8 mouse cellular contexts compared by ENCODE assay signal in the genomic region with DNA sequence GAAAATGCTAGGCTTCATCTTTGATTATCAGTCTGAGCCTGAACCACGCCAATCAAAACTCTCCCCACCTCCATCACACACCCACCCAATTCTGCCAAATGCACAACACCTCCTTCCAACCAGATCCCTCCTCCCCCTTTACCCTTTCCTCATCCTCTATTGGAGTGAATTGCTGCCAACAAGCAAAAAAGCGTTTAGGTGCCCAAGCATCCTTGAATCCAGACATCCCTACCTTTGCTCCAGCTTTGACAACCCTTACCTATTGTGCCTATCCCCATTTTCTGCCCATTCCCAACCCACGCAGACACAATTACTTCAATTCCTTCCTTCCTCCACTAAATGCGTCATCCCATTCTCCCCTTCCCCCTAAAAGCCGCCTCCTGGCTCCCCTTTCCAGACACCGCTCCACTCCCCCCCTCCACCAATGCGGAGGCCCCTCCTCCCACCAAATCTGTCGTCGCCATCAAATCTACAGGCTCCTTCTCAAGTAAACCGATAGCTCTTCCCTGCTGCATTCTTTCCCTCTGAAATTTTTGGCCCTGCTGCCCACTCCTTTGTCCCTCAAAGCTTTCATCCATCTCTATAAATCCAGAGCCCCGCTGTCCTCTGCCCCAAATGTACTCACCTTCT. TPM values are rescaled to one million over a fixed set of nuclear protein-coding genes. Genes with fewer than 3 reads are reported as not detected.
A peak's percentile ranks its signal among the peaks of the same experiment; 100 is the strongest.
DNase-seq lines count a peak whose midpoint lies in the region; ATAC-seq and TF ChIP-seq lines count a peak whose summit lies in the region.

No protein-coding gene starts in this region.

- TF ChIP-seq CTCF in liver, postnatal 0 days (IDR thresholded peaks at IDR 0.05; ENCODE audit: low read depth) = no peak

- no peaks in the 10 kb centered on the region for H3K9me3 ChIP-seq in forebrain, embryonic 14.5 days (replicated peaks; ENCODE audit: control insufficient read depth, low read length)
- H3K9me3 ChIP-seq in intestine, embryonic 16.5 days (ENCODE audit: control insufficient read depth, low read length) = no peaks in the 10 kb centered on the region
- H3K9me3 ChIP-seq in liver, postnatal 0 days (ENCODE audit: low read length) = no peaks in the 10 kb centered on the region

- H3K36me3 ChIP-seq in forebrain, embryonic 14.5 days (ENCODE audit: control insufficient read depth, insufficient read depth, low read length) = peaks cover 24% of the 10 kb centered on the region
- no peaks in the 10 kb centered on the region for H3K36me3 ChIP-seq in intestine, embryonic 16.5 days (ENCODE audit: control insufficient read depth, insufficient read depth, low read length)
- peaks cover 15% of the 10 kb centered on the region for H3K36me3 ChIP-seq in liver, postnatal 0 days (replicated peaks; ENCODE audit: insufficient read depth, low read length)

- peak overlapping the region; percentile 67 for H3K4me2 ChIP-seq in forebrain, embryonic 14.5 days (ENCODE audit: low read length)
- peak overlapping the region; percentile 75 for H3K4me2 ChIP-seq in intestine, embryonic 16.5 days (ENCODE audit: low read depth, low read length)
- peak overlapping the region; percentile 93 for H3K4me2 ChIP-seq in liver, postnatal 0 days (ENCODE audit: low read depth, low read length)

- TF ChIP-seq EP300 in liver, postnatal 0 days (IDR thresholded peaks at IDR 0.05; ENCODE audit: low read depth) = no peak

- peak overlapping the region; percentile 93 for H3K27ac ChIP-seq in forebrain, embryonic 14.5 days (ENCODE audit: low read depth, low read length)
- peak overlapping the region; percentile 97 for H3K27ac ChIP-seq in intestine, embryonic 16.5 days (ENCODE audit: low read length)
- H3K27ac ChIP-seq in liver, postnatal 0 days (ENCODE audit: low read depth) = peak overlapping the region; percentile 92

- H3K4me1 ChIP-seq in forebrain, embryonic 14.5 days (ENCODE audit: control insufficient read depth, insufficient read depth, low read length) = peaks cover 19% of the 10 kb centered on the region
- peaks cover 29% of the 10 kb centered on the region for H3K4me1 ChIP-seq in intestine, embryonic 16.5 days (ENCODE audit: control insufficient read depth, insufficient read depth, low read length)
- peaks cover 42% of the 10 kb centered on the region for H3K4me1 ChIP-seq in liver, postnatal 0 days (ENCODE audit: insufficient read depth)

- peak; percentile 97 for DNase-seq in heart, adult 11 months
- DNase-seq in heart, adult 8-10 months (ENCODE audit: low spot score) = no peak
- peak; percentile 84 for DNase-seq in NIH3T3 (ENCODE audit: low read depth)
- peak; percentile 83 for DNase-seq in forebrain, embryonic 14.5 days (ENCODE audit: low spot score)
- DNase-seq in liver, postnatal 0 days = no peak
- peak; percentile 74 to 77 for DNase-seq in right cerebral cortex, adult 2 months (ENCODE audit: low spot score in 2 of 2)
- no peak for DNase-seq in c-Kit-positive CD71-positive TER-119-positive erythroid progenitor cells, embryonic 14.5 days (ENCODE audit: low spot score)

- no peaks in the 10 kb centered on the region for H3K27me3 ChIP-seq in forebrain, embryonic 14.5 days (replicated peaks; ENCODE audit: control insufficient read depth, insufficient read depth, low read length)
- H3K27me3 ChIP-seq in intestine, embryonic 16.5 days (replicated peaks; ENCODE audit: control insufficient read depth, insufficient read depth, low read length) = no peaks in the 10 kb centered on the region
- no peaks in the 10 kb centered on the region for H3K27me3 ChIP-seq in liver, postnatal 0 days (ENCODE audit: insufficient read depth, low read length)

- H3K9ac ChIP-seq in forebrain, embryonic 14.5 days (ENCODE audit: low read length) = peak overlapping the region; percentile 89
- peak overlapping the region; percentile 90 for H3K9ac ChIP-seq in intestine, embryonic 16.5 days (ENCODE audit: low read depth, low read length)
- H3K9ac ChIP-seq in liver, postnatal 0 days (replicated peaks) = peak overlapping the region; percentile 95

- peak; percentile 57 for ATAC-seq in forebrain, embryonic 14.5 days
- no peak for ATAC-seq in intestine, embryonic 16.5 days
- ATAC-seq in liver, postnatal 0 days = no peak

- peak overlapping the region; percentile 95 for H3K4me3 ChIP-seq in forebrain, embryonic 14.5 days (ENCODE audit: low read depth, low read length)
- H3K4me3 ChIP-seq in intestine, embryonic 16.5 days (ENCODE audit: low read length) = peak overlapping the region; percentile 90
- peak overlapping the region; percentile 94 for H3K4me3 ChIP-seq in liver, postnatal 0 days (ENCODE audit: low read depth, low read length)

- WGBS in forebrain, embryonic 14.5 days = 2% methylated on average over 11 of the region's 11 CpGs
- 4% methylated on average over 11 of the region's 11 CpGs for WGBS in intestine, embryonic 16.5 days
- 7% methylated on average over 11 of the region's 11 CpGs for WGBS in liver, postnatal 0 days (ENCODE audit: insufficient replicate concordance)

RNA-seq across cellular contexts. Expression of a gene that starts 1.1 kb away (rescaled TPM):
- 100 to 1,000 TPM; 196 to 220 (median 210) TPM for total RNA-seq in heart, adult 8-10 months (2022)
- 418 and 521 TPM in 2 replicates for polyA plus RNA-seq in forebrain, embryonic 14.5 days (2014; fragmentation: Nextera tagmentation; extraction: Ambion mirVana)
- polyA plus RNA-seq in intestine, embryonic 16.5 days (2015; fragmentation: Nextera tagmentation; extraction: Ambion mirVana) = 31.7 and 146 TPM in 2 replicates
- polyA plus RNA-seq in liver, postnatal 0 days (2015; fragmentation: Nextera tagmentation; extraction: Ambion mirVana) = 49.0 and 57.5 TPM in 2 replicates

RNA-seq across cellular contexts. Expression of a gene that starts 14.1 kb away (rescaled TPM):
- 1 to 10 TPM in 3 of 4 experiments, under 1 TPM in 1; 0.75 to 3.6 (median 1.5) TPM for total RNA-seq in heart, adult 8-10 months (2022)
- polyA plus RNA-seq in forebrain, embryonic 14.5 days (2014; fragmentation: Nextera tagmentation; extraction: Ambion mirVana) = 3.4 and 6.1 TPM in 2 replicates
- 9.8 and 11.5 TPM in 2 replicates for polyA plus RNA-seq in intestine, embryonic 16.5 days (2015; fragmentation: Nextera tagmentation; extraction: Ambion mirVana)
- polyA plus RNA-seq in liver, postnatal 0 days (2015; fragmentation: Nextera tagmentation; extraction: Ambion mirVana) = 6.3 and 8.9 TPM in 2 replicates

RNA-seq across cellular contexts. Expression of a gene that starts 29.1 kb away (rescaled TPM):
- 10 to 100 TPM; 17.9 to 22.9 (median 21.4) TPM for total RNA-seq in heart, adult 8-10 months (2022)
- 1.2 TPM in 2 replicates for polyA plus RNA-seq in forebrain, embryonic 14.5 days (2014; fragmentation: Nextera tagmentation; extraction: Ambion mirVana)
- 0.88 and 1.1 TPM in 2 replicates for polyA plus RNA-seq in intestine, embryonic 16.5 days (2015; fragmentation: Nextera tagmentation; extraction: Ambion mirVana)
- 2.1 and 2.2 TPM in 2 replicates for polyA plus RNA-seq in liver, postnatal 0 days (2015; fragmentation: Nextera tagmentation; extraction: Ambion mirVana)

Comparison
In these comparisons a context has a peak if more than half of its experiments do, and no peak if none do; other contexts are left out.
1. DNase-seq: peak in heart, adult 11 months (single experiment), NIH3T3 (single experiment), forebrain, embryonic 14.5 days (single experiment) and right cerebral cortex, adult 2 months (2 of 2); none in heart, adult 8-10 months (single experiment), liver, postnatal 0 days (single experiment) and c-Kit-positive CD71-positive TER-119-positive erythroid progenitor cells, embryonic 14.5 days (single experiment).
2. Peak in every context shown above with its lines, with median percentiles within 50 percentile points of each other: H3K27ac ChIP-seq, H3K4me2 ChIP-seq, H3K4me3 ChIP-seq and H3K9ac ChIP-seq.